Mouse (Mus musculus): ENCODE data around the gene Zfhx2. TPM values are rescaled to one million over a fixed set of nuclear protein-coding genes. Genes with fewer than 3 reads are reported as not detected.

Gene Zfhx2
- polyA plus RNA-seq, 1 experiment from 2014 or later: 5.0 TPM

DNA sequence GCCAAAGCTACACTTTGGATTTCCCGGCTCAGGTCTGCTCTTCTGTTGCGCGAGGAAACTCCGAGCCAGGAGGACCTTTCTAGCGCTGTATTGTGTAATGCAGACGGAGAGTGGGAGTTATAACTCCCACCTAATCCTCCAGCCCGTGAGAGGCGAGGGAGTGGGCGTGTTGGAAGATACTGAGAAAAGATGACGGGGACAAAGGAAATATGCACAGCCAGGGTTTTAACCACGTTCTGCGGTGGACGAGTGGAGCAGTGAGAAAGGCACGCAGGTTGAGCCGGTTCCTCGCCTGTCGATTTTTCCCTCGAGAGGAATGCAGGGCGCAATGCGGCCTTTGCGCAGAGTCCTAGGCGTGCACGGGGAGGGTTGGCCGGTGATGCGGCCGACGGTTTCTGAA is 77.5 kb downstream of the Zfhx2 start:
- WGBS: under 1% methylated on average over 27 of the region's 27 CpGs
- DNase-seq (ENCODE audit: low spot score): no peak

DNA sequence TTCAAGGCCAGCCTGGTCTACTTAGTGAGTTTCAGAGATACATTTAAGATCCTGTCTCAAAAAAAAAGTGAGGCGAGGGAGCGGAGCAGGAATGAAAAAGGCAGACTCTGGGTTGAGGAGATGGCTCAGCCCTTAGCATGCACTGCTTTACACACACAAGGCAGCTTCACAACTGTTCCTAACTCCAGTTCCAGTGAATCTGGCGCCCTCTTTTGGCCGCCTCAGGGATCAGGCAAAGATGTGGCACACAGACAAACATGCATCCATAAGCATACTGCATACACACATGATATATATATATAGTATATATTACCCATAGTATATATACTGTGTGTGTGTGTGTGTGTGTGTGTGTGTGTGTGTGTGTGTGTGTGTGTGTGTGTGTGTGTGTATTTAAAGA is 81.0 kb downstream of the Zfhx2 start:
- 0 out of 2 replicates have a peak, but pooled peaks cover 6% of the 10 kb centered on the region for H3K4me1 ChIP-seq (replicated peaks; ENCODE audit: control insufficient read depth, insufficient read depth, low read length)
- no peak overlapping the region for H3K4me3 ChIP-seq (ENCODE audit: low read depth, low read length)
- DNase-seq (ENCODE audit: low spot score): no peak
- no peak overlapping the region for H3K4me2 ChIP-seq (ENCODE audit: low read length)
- H3K27ac ChIP-seq (ENCODE audit: low read depth): no peak overlapping the region
- no peak overlapping the region for H3K9ac ChIP-seq (ENCODE audit: low read length)
- H3K36me3 ChIP-seq (ENCODE audit: control insufficient read depth, insufficient read depth, low read length): no peaks in the 10 kb centered on the region
- WGBS: 53% methylated on average over 4 of the region's 4 CpGs
- no peaks in the 10 kb centered on the region for H3K9me3 ChIP-seq (ENCODE audit: control insufficient read depth, low read length)
- no peaks in the 10 kb centered on the region for H3K27me3 ChIP-seq (replicated peaks; ENCODE audit: control insufficient read depth, insufficient read depth, low read length)
- no peak for ATAC-seq (replicated peaks; ENCODE audit: low FRiP score, low TSS enrichment, low read depth)

More for the DNA sequence above, 77.5 kb downstream of the Zfhx2 start:
- peak; percentile 68 for ATAC-seq (replicated peaks; ENCODE audit: low FRiP score, low TSS enrichment, low read depth)
- Histone ChIP-seq H3K4me2 (ENCODE audit: low read length) (peak overlapping the region; percentile 47), H3K9ac (ENCODE audit: low read length) (peak overlapping the region; percentile 43), H3K36me3 (ENCODE audit: control insufficient read depth, insufficient read depth, low read length) (peaks cover 22% of the 10 kb centered on the region), H3K27me3 (replicated peaks; ENCODE audit: control insufficient read depth, insufficient read depth, low read length) (no peaks in the 10 kb centered on the region), H3K9me3 (ENCODE audit: control insufficient read depth, low read length) (no peaks in the 10 kb centered on the region), H3K4me1 (replicated peaks; ENCODE audit: control insufficient read depth, insufficient read depth, low read length) (0 out of 2 replicates have a peak, but pooled peaks cover 6% of the 10 kb centered on the region), H3K27ac (ENCODE audit: low read depth) (peak overlapping the region; percentile 84), H3K4me3 (ENCODE audit: low read depth, low read length) (peak overlapping the region; percentile 34)

Other genes starting within 250 kb of the Zfhx2 start
- 7.4 and 10.7 TPM in 2 replicates for gene Homez, start 221.4 kb downstream of the Zfhx2 start, polyA plus RNA-seq (2014; fragmentation: Nextera tagmentation; extraction: Ambion mirVana)
- 2.9 and 4.1 TPM in 2 replicates for gene Ppp1r3e, start 214.8 kb downstream of the Zfhx2 start, polyA plus RNA-seq (2014; fragmentation: Nextera tagmentation; extraction: Ambion mirVana)
- gene Bcl2l2, start 208.9 kb downstream of the Zfhx2 start, polyA plus RNA-seq (2014; fragmentation: Nextera tagmentation; extraction: Ambion mirVana): 5.1 and 5.2 TPM in 2 replicates
- 0.28 TPM in 1 of 2 replicates, not detected in the other for gene Gm20521, start 208.9 kb downstream of the Zfhx2 start, polyA plus RNA-seq (2014; fragmentation: Nextera tagmentation; extraction: Ambion mirVana)
- 134 and 148 TPM in 2 replicates for gene Pabpn1, start 199.8 kb downstream of the Zfhx2 start, polyA plus RNA-seq (2014; fragmentation: Nextera tagmentation; extraction: Ambion mirVana)
- gene Slc22a17, start 179.2 kb downstream of the Zfhx2 start, polyA plus RNA-seq (2014; fragmentation: Nextera tagmentation; extraction: Ambion mirVana): 32.4 and 34.2 TPM in 2 replicates
- 31.4 and 31.6 TPM in 2 replicates for gene Efs, start 166.2 kb downstream of the Zfhx2 start, polyA plus RNA-seq (2014; fragmentation: Nextera tagmentation; extraction: Ambion mirVana)
- gene Il25, start 159.6 kb downstream of the Zfhx2 start, polyA plus RNA-seq (2014; fragmentation: Nextera tagmentation; extraction: Ambion mirVana): 0.23 and 0.28 TPM in 2 replicates
- 3.3 and 4.6 TPM in 2 replicates for gene Cmtm5, start 156.1 kb downstream of the Zfhx2 start, polyA plus RNA-seq (2014; fragmentation: Nextera tagmentation; extraction: Ambion mirVana)
- 0.22 and 0.75 TPM in 2 replicates for gene Myh6, start 125.4 kb downstream of the Zfhx2 start, polyA plus RNA-seq (2014; fragmentation: Nextera tagmentation; extraction: Ambion mirVana)
- gene Gm17428, start 115.4 kb downstream of the Zfhx2 start, polyA plus RNA-seq (2014; fragmentation: Nextera tagmentation; extraction: Ambion mirVana): not detected in 2 replicates
- gene Myh7, start 97.7 kb downstream of the Zfhx2 start, polyA plus RNA-seq (2014; fragmentation: Nextera tagmentation; extraction: Ambion mirVana): 0.43 and 1.2 TPM in 2 replicates
- 78.5 and 80.1 TPM in 2 replicates for gene Ngdn, start 76.9 kb downstream of the Zfhx2 start, polyA plus RNA-seq (2014; fragmentation: Nextera tagmentation; extraction: Ambion mirVana)
- 20.8 and 24.0 TPM in 2 replicates for gene Thtpa, start 2.5 kb upstream of the Zfhx2 start, polyA plus RNA-seq (2014; fragmentation: Nextera tagmentation; extraction: Ambion mirVana)
- 44.7 and 49.8 TPM in 2 replicates for gene Ap1g2, start 14.3 kb upstream of the Zfhx2 start, polyA plus RNA-seq (2014; fragmentation: Nextera tagmentation; extraction: Ambion mirVana)
- gene Jph4, start 24.6 kb upstream of the Zfhx2 start, polyA plus RNA-seq (2014; fragmentation: Nextera tagmentation; extraction: Ambion mirVana): 1.7 and 2.0 TPM in 2 replicates
- gene Dhrs2, start 129.7 kb upstream of the Zfhx2 start, polyA plus RNA-seq (2014; fragmentation: Nextera tagmentation; extraction: Ambion mirVana): 0.23 TPM in 2 replicates